Mouse (Mus musculus): ENCODE measurements around the gene Fopnl.

GRCm38 (mm10) chr16:14297746-14298145, 19.5 kb downstream of the Fopnl start:
- TF ChIP-seq GATA1 (IDR thresholded peaks at IDR 0.05; ENCODE audit: borderline replicate concordance, low read length) (no peak), FLI1 (IDR thresholded peaks at IDR 0.05; ENCODE audit: low read length) (no peak)
